Mouse (Mus musculus): ENCODE measurements at regions not wholly inside any gene's neighbourhood (a gene's known extent, or its start where the extent isn't known, plus 50 kb on each side); places are given as distances from the start of the nearest gene placed in this dataset.

DNA sequence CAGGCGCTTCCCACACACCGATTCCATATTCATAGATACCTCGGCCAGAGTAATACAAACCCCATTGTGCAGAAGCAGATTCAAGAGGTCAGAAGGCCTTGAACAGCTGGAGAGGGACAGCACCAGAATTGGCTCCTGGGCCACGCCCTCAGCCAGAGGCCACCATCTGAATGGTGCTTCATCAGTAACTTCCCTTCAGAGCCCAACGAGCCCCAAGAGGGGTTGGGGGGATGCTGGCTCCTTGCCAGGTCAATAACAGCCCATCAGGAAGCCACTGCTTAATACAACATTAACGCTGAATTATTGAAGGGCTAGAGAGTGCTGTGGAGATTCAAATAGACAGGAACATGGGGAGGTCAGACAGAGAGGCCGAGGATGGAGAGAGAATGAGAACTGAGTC, 203.0 kb downstream of the Rplp1 start:
- DNase-seq (ENCODE audit: low read depth, low spot score): no peak

DNA sequence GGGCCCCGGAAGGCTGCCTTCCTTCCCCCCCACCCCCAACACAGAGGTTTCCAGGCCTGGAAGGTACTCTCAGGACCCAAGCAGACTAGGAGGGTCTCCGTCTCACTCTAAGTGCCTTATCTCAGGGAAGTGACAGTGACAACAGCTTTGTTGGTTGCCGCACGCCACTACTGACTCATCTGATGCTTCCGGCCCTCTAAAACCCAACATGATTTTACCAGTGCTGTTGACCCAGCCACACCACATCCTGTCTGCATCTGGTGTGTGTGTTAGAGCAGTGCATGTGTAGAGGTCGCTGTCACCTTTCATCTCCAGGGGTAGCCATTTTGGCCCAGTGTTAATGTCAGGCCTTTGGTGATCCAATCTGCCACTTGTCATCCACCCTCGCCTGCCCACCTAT, 206.5 kb downstream of the Rplp1 start:
- no peak for DNase-seq (ENCODE audit: low read depth, low spot score)

DNA sequence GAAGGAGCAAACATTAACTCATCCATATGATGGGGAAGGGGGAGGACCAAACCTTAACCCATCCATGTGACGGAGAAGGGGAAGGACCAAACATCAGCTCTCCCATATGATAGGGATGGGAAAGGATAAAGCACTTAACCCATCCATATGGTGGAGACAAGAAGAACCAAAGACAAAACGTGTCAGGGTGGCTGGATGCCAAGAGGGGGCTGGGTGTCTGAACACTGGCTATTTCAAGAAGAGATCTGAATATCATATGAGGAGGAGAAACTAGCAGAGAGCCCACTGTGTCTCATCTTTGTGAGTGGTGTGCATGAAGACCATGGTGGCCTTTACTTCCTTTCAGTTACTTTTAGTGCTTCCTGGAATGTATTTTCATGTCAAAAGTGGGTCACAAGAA, 207.0 kb downstream of the Rplp1 start:
- DNase-seq (ENCODE audit: low read depth, low spot score): no peak

DNA sequence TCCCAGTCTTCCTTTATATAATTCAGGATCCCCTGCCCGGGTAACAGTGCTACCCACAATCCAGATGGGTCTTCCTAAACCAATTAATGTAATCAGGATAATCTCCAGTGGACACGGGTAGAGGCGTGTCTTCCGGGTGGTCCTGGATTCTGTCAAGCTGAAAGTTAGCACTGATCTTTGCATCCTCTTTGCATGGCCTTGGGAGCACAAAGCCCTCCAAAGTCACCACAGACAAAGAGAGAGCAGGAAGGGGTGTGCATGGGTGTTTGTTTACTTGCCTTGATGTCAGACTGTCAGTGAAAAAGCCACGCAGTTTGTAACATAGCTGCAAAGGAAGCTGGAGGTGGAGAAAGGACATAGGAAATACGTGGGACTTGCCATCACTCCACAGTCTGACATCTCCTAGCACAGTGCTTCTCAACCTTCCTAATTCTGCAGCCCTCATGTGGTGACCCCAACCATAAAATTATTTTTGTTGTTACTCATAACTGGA, 208.0 kb downstream of the Rplp1 start:
- DNase-seq (ENCODE audit: low read depth, low spot score): no peak

DNA sequence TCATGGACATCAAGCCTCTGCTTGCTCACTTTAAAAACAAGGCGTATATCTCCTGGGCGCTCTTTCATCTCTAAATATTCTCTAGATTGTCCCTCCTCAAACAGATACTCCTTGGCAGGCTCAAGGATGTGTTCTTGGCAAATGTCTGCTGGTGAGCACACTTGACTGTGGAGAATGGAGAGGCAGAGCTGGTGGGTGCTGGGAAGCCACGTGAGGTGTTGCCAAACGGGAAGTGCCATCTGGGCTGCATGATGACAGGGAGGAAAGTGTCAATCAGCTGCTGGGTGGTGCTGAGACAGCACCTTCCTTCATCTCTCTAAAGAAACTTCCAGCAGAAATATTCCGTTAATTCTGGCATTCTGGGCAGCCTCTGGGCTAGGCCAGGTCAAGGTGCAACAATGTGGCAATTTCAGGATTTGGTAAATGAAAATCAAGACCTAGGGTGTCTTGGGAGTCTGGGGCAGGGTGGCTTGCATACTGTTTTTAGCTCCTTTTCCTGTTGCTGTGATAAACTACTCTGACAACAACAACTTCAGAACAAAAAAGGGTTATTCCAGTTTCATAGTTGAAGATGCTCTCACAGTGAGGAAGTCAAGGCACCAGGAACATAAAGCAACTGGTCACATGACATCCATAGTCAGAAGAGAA, 208.6 kb downstream of the Rplp1 start:
- no peak for DNase-seq (ENCODE audit: low read depth, low spot score)

DNA sequence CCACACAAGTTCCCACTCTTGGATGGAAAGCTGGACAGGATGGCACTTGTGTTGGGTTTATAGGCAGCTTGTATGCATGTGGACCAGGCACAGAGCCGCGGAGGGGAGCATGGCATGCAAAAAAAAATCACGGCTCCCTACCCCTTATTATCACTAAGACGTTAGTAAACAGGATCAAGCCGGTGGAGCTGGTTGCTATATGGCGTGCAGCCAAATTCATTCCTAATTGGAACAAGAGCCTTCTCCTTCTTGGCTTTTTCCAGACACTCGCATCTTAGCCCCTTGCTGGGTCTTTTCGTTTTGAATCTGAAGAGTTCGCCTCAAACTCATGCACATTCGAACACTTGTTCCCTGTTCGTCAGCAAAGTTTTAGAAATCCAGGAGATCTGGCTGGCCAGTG, 211.0 kb downstream of the Rplp1 start:
- DNase-seq (ENCODE audit: low read depth, low spot score): no peak

DNA sequence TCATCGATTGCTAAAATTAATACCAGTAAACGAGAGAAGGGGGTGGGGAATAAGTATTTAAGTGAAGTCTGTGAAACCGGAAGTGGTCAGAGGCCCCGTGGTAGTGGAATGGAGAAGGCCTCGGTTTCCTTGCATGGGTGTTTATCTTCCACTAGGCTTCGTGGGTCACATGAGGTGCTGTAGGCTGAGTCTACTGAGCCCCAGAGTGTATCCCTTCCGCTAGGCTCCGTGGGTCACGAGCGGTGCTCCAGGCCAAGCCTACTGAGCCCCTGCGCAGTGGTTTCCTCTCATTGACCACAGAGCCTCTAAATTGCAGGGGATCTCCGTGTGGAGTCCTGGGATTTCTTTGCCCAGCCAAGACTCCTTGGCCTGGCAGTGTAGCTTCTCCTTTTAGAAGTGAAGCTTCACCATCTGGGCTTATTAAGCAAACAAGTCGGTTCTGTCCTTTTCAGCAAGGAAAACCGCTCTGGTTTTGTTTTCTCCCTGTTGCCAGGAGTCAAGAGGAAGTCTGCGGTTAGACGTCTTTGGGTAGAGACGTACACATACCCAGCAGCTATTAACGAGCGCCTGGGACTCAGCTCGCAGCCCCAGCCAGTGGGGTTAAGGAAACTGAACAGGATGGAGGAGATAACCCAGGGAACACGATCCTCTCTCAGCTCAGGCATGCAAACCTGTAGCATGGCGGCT, 211.9 kb downstream of the Rplp1 start:
- DNase-seq (ENCODE audit: low read depth, low spot score): no peak

DNA sequence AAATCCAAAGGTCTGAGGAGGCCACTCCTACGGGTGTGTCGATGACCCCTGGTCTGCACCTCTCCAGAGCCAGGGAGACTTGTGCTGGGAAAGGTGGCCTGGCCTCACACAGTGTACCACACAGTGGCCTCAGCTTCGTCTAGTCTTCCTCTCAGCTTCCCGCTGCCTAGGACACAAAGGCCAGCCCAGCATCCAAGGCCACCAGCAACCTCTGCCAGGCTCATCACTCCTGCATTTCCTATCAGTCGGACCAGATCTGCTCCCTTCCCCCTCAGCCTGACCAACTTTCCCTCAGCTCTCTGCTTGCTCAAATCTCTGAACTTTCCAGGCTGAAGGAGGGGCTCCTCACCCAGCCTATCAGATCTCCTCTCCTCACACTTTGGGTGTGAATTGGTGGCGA, 213.8 kb downstream of the Rplp1 start:
- no peak for DNase-seq (ENCODE audit: low read depth, low spot score)

DNA sequence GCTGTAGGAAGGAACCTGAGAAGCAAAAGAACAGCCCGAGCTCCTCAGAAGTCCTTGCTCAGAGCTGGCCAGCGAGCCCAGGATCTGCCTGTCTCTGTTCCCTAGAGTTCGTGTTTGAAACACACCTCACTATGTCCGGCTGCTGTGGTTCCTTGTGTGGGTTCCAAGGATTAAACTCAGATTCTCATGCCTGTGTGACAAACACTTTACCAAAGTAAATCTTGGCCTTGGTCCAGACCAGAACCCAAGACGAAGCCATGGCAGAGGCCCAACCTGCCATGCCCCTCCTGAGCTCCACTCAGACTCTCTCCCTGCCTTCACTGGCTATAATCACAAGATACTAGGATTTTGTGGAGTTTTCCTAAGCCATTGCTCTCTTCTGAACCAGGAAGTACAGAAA, 214.7 kb downstream of the Rplp1 start:
- no peak for DNase-seq (ENCODE audit: low read depth, low spot score)

DNA sequence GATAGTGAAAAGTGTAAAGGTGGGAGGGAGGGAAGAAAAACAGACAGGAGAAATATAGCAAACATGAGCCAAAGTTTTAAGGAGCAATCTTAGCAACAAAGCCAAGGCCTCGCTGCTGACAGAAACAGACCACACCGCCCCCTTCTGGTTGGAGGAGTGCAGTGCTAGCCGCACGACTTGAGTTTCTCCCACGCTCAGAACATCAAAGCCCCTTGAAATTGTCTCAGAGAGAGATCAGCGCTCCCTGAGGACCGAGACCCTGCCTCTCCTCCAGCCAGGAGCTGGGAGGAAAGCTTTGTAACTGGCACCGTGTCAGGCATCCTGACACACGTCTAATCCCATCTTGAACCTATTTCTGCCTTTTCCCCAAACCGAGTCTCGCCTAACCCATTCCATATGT, 216.4 kb downstream of the Rplp1 start:
- peak; percentile 60 for DNase-seq (ENCODE audit: low read depth, low spot score)

DNA sequence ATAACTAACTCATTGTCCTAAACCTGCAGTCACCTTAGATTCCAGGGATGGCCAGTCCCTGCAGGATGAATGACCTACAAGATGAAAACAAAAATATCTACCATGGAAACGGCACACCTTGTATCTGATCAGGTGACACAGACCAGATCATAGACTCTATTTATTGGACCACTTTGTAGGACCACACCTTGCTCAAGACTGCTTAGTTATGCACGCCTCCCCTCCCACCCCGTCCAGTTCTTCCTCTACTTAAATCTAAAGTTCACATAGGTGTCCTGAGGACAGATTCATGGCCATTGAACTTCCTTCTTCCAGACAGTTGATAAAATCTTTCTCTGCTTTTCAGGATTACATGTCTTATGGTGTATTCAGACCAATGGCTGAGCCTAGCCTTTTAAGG, 217.5 kb downstream of the Rplp1 start:
- no peak for DNase-seq (ENCODE audit: low read depth, low spot score)

DNA sequence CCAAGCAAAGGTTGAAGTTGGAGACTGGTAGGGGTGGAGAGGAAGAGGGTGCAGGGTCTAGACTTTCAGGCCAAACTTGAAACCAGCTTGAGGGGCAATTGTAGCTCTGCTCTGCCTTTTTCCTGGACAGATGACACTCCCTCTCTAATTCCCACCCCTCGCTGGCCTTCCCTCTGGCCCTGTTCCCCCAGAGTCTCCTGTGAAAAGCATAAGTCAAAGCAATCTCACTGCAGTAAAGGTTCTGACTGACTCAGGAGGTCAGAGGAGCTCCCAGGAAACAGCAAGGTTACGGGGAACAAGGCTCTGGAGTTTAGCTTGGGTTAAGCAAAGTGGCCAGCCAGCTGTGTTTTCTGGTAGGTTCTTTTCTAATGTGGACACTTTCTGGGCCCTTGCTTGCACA, 218.5 kb downstream of the Rplp1 start:
- peak; percentile 29 for DNase-seq (ENCODE audit: low read depth, low spot score)

DNA sequence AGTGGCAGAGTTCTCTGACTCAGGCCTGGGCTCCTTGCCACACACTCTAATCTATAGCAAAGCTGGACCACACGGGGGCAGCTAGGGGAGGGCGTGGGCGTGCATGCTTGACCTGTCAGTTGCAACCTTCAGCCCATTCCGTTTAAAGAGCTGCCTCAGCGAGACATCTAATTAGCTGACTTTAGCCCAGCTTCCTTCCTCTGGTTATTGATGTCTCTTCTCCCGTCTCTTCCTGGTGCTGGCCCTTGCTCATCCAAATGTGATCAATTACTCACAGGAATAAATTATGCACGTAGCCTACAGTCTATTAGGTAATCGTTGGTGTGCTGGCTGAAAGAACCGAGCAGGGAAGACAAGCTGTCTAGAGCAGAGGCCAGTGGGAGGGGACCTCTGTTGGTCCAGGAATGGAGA, 219.0 kb downstream of the Rplp1 start:
- DNase-seq (ENCODE audit: low read depth, low spot score): peak; percentile 86

DNA sequence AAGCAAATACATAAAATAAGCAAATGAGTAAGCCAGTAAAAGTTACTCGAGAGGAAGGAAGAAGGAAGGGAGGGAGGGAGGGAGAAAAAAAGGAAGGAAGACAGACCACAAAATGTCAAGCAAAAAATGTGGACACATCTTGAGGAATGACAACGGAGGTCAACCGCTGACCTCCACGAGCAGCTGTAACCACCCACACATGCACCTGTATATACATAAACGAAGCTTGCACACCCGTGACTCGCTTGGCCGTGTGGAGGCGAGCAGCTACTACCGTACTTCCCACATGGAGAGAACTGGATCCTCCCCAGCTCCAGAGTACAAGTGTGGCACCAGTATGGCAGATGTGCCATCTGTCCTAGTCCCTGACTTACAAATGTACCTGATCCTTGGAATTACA, 220.1 kb downstream of the Rplp1 start:
- no peak for DNase-seq (ENCODE audit: low read depth, low spot score)

DNA sequence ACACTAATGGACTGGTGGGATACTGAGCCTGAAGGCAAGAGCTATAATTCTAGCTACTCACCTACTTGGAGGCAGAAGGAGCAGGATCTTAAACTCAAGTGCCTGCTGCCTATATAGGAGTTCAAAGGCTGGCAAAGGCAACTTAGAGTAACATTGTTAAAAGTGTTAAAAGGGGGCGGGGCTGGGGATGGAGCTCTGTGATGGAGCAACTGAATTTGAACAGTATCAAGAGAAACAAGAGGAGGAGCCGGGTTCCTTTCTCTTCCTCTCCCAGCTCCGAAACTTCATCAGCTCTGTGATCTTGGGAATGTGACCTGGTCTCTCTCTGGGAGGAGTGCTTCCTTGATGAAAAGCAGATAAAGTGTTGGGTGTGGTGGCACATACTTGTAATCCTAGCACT, 223.6 kb downstream of the Rplp1 start:
- no peak for DNase-seq (ENCODE audit: low read depth, low spot score)

DNA sequence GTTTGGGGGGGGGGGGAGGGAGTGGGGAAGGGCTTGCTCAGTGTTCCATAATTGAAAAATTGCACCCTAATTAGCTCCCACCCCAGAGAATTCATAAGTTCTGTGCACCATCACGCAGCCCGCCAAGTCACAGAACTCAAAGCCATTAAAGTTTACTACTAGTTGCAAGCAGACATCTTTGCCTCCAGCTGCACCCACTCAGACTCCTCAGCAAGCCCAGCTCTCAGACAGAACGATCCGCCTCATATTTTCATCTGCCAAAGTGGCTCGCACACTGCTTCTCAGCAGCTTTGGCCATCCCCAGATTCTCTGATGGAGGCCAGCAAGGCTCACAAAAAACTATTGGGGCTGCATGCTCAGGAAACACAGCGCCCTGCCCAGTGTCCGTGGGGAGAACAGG, 224.4 kb downstream of the Rplp1 start:
- DNase-seq (ENCODE audit: low read depth, low spot score): no peak

DNA sequence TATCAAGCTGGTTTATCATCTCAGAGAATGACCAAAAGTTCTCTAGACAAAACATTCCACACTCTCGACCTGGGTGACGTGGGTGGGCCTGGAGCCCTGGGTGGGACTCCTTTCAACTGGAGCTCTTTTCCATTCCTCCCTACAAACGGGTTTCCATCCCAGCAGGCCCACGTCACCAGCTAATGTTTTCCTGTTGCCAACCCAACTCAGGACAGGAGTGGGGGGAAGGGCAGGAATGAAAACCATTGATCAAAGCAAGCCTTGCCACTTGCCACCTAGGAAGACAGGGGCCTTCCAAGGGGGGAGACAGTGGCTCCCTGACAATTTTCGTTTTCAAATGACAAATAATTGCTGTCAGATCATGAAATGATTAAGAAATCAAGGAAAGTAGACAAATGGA, 224.8 kb downstream of the Rplp1 start:
- DNase-seq (ENCODE audit: low read depth, low spot score): no peak

DNA sequence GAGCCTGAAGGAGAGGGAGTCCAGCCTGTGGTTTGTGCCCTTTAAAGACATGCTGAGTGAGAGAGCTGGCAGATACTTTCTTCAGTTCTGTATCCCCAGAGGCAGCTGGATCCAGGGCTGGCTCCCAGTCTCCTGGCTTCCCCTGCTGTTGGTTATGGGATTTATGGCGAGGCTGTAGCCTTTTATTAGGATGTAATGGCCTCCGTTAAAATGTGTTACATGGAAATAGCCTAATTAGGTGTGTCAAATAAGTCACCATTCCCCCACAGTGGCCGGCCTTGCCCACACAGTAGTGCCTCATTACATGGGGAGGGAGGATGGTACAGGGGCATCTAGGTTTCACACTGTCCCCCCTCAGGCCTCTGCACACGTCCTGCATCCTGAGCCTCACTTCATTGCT, 230.8 kb downstream of the Rplp1 start:
- DNase-seq (ENCODE audit: low read depth, low spot score): no peak

DNA sequence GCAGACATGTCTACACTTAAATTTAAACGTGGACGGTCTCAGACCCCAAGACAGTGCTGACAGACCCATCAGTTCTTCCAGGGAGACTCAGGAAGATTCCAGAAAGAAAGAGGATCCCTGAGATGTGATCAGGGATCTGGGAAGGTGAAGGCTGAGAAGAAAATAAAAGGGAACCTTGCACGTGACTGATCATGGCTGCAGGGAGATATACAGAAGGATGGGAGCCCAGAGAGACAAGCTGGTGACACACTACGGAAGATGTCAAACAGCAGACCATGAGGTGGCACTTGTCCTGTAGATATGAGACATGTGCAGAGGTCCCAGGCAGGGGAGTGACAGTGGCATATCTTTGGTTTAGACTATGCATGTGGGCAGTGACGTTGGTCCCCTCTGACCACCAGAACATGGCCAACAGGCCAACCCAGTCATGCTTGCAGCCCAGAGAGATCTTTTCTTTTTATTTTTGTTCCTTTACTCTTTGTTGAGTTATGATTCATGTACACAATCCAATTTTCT, 231.5 kb downstream of the Rplp1 start:
- DNase-seq (ENCODE audit: low read depth, low spot score): no peak

DNA sequence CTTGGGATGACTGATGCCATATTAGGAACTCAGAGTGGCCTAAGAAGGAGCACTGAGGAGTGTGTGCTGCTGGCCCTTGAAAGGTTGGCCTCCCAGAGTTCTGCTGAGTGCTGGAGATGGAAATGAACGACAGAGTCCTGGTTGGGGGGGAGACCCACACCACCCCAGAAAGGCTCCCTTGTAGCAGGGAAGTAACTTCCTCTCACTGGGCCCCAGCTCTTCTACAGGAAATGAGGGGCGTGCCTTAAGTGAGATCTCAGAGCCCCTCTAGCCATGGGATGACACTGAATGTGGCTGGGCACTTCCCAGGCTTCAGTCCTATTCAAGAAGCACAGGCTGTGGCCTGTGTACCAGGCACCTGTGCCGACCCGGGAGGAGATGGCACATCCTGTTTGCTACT, 232.0 kb downstream of the Rplp1 start:
- DNase-seq (ENCODE audit: low read depth, low spot score): no peak

DNA sequence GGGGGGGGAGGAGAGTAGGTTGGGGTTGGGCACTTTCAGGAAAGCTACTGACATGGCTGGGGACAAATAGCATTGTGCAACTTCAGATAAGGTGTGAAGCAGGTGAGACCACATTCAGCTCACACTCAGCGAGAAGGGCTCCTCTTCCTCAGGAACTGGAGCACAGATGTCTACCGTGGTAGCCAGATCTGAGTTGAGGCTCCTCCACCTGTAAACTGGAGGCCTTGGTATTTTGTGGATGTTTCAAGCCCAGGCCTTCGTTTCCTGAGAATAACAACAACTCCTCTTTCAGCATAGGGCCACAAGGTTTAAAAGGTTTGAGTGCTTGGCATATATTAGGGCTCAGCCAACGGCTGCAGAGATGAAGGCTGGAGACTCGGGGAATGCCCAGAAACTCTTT, 232.9 kb downstream of the Rplp1 start:
- no peak for DNase-seq (ENCODE audit: low read depth, low spot score)

DNA sequence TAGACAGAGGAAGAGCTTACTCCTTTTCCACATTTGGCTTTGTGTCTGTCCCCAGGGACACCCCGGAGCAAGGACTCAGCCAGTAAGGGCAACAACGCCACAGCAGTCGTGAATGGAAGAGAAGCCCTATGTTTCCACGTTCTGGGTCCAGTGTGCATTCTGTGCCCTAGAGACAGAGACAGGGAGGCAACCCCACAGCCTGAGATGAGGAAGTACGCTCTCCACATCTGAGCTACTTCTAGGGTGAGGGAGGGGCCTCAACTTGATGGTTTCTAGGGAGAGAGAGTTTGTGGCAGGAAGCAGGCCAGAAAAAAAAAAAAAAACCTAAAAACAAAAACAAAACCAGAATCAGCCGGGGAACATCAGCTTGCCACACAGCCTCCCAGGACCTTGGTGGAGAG, 233.4 kb downstream of the Rplp1 start:
- no peak for DNase-seq (ENCODE audit: low read depth, low spot score)

DNA sequence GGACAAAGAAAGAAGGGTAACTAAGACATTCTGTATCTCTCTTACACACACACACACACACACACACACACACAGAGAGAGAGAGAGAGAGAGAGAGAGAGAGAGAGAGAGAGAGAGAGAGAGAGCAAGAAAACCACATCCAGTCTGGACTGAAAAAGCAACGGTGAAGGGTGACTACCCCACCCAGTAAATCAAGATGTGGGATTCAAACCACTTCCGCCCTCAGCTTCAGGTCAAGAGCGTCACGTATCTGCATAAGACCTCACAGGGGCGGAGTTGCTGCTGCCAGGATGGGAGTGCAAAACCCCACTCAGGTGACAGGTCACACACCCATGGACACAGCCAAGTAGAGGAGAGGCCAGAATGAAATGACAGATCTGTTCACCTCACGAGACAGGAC, 234.7 kb downstream of the Rplp1 start:
- DNase-seq (ENCODE audit: low read depth, low spot score): no peak
